Mouse (Mus musculus): ENCODE measurements around the gene Mrps7. TPM values are rescaled to one million over a fixed set of nuclear protein-coding genes. Genes with fewer than 3 reads are reported as not detected.

Gene Mrps7
- polyA plus RNA-seq (2017; shearing (Covaris generic)), result 10 to 100 TPM; 28.2 to 29.8 TPM

- peak; percentile 92 for ATAC-seq
Measured at GRCm38 (mm10) chr11:115603476-115604303, at the start of gene Mrps7, which contains the start of gene Gga3. Gene Mrps7, plus strand, starts transcription at chr11:115603925. Gene Gga3, minus strand, starts transcription at chr11:115604051.

GRCm38 (mm10) chr11:115555717-115556116, 48.0 kb upstream of the Mrps7 start:
- ATAC-seq, result no peak

GRCm38 (mm10) chr11:115563406-115563805, 40.3 kb upstream of the Mrps7 start:
- no peak for ATAC-seq

GRCm38 (mm10) chr11:115564064-115564809, 39.5 kb upstream of the Mrps7 start, which contains the start of gene Nup85:
Gene Nup85, plus strand, starts transcription at chr11:115564434.
- ATAC-seq, result peak; percentile 82

- ATAC-seq, result no peak
Measured at GRCm38 (mm10) chr11:115564961-115565360, 38.8 kb upstream of the Mrps7 start.

GRCm38 (mm10) chr11:115579080-115579479, 24.6 kb upstream of the Mrps7 start:
- ATAC-seq, result no peak

GRCm38 (mm10) chr11:115582913-115583606, 20.7 kb upstream of the Mrps7 start:
- ATAC-seq, result no peak

- ATAC-seq, result no peak
Measured at GRCm38 (mm10) chr11:115584376-115585073, 19.2 kb upstream of the Mrps7 start.

- ATAC-seq, result no peak
Measured at GRCm38 (mm10) chr11:115585573-115586100, 18.1 kb upstream of the Mrps7 start.

- ATAC-seq, result no peak
Measured at GRCm38 (mm10) chr11:115586403-115586802, 17.3 kb upstream of the Mrps7 start.

- no peak for ATAC-seq
Measured at GRCm38 (mm10) chr11:115587984-115588383, 15.7 kb upstream of the Mrps7 start.

GRCm38 (mm10) chr11:115590526-115591075, 13.1 kb upstream of the Mrps7 start:
- no peak for ATAC-seq

GRCm38 (mm10) chr11:115595209-115595608, 8.5 kb upstream of the Mrps7 start:
- ATAC-seq, result no peak

GRCm38 (mm10) chr11:115598309-115598708, 5.4 kb upstream of the Mrps7 start:
- no peak for ATAC-seq

GRCm38 (mm10) chr11:115599722-115600121, 4.0 kb upstream of the Mrps7 start:
- ATAC-seq, result no peak

GRCm38 (mm10) chr11:115600743-115601142, 3.0 kb upstream of the Mrps7 start:
- ATAC-seq, result no peak

- no peak for ATAC-seq
Measured at GRCm38 (mm10) chr11:115601174-115601573, 2.6 kb upstream of the Mrps7 start.

- no peak for ATAC-seq
Measured at GRCm38 (mm10) chr11:115603128-115603475, 623 bp upstream of the Mrps7 start.

- ATAC-seq, result no peak
Measured at GRCm38 (mm10) chr11:115604304-115604696, 575 bp downstream of the Mrps7 start.

GRCm38 (mm10) chr11:115606733-115607132, 3.0 kb downstream of the Mrps7 start:
- no peak for ATAC-seq
